Mouse (Mus musculus) left cerebral cortex, adult 18-20 months (tissue): ENCODE results near the gene Odf3. TPM values are rescaled to one million over a fixed set of nuclear protein-coding genes. Genes with fewer than 3 reads are reported as not detected.

Source experiments
- DNase-seq, 2 experiments: peaks; one replicate each; pipeline ENCODE4 v3.0.0; 2021 to 2022; ENCODE audit warnings: low spot score in 2 of 2, mixed read lengths in 1 of 2
- total RNA-seq, 2 experiments: library from RNA; stranded (reverse); gene quantifications; 2 replicates each; pipeline ENCODE4 v1.2.3; 2021

The Odf3 gene
- total RNA-seq, 2 experiments from 2014 or later, result not detected

- DNase-seq, result no peak
Observed at GRCm38 (mm10) chr7:140843806-140844205, 3.8 kb upstream of the Odf3 start.

- peak; percentile 90 to 97 for DNase-seq
Observed at GRCm38 (mm10) chr7:140844905-140845665, 2.5 kb upstream of the Odf3 start, which contains the start of gene Scgb1c1. Gene Scgb1c1, plus strand, starts transcription at chr7:140845547.

- no peak for DNase-seq
Observed at GRCm38 (mm10) chr7:140845683-140846082, 1.9 kb upstream of the Odf3 start.

- DNase-seq, result no peak
Observed at GRCm38 (mm10) chr7:140846676-140847075, 929 bp upstream of the Odf3 start.

- DNase-seq, result no peak
Observed at GRCm38 (mm10) chr7:140848591-140848990, 986 bp downstream of the Odf3 start.

- no peak for DNase-seq
Observed at GRCm38 (mm10) chr7:140851916-140852315, 4.3 kb downstream of the Odf3 start.

GRCm38 (mm10) chr7:140853386-140853785, 5.8 kb downstream of the Odf3 start:
- DNase-seq, result no peak

- no peak for DNase-seq
Observed at GRCm38 (mm10) chr7:140854483-140854882, 6.9 kb downstream of the Odf3 start.

GRCm38 (mm10) chr7:140855181-140855580, 7.6 kb downstream of the Odf3 start:
- no peak for DNase-seq

GRCm38 (mm10) chr7:140855860-140856784, 8.5 kb downstream of the Odf3 start, which contains the start of gene Gm45785:
Gene Gm45785, minus strand, starts transcription at chr7:140856331.
- DNase-seq, result peak; percentile 74 to 82

- DNase-seq, result peak; percentile 87 to 93
Observed at GRCm38 (mm10) chr7:140856785-140857549, 9.4 kb downstream of the Odf3 start, which contains the start of gene Ric8a. Gene Ric8a, plus strand, starts transcription at chr7:140856957.

- DNase-seq, result no peak
Observed at GRCm38 (mm10) chr7:140857550-140858505, 10.2 kb downstream of the Odf3 start, which contains the start of gene Bet1l. Gene Bet1l, minus strand, starts transcription at chr7:140857577.

- DNase-seq, result no peak
Observed at GRCm38 (mm10) chr7:140858746-140859145, 11.1 kb downstream of the Odf3 start.

- DNase-seq, result no peak
Observed at GRCm38 (mm10) chr7:140859997-140860396, 12.4 kb downstream of the Odf3 start.

- no peak for DNase-seq
Observed at GRCm38 (mm10) chr7:140860728-140861127, 13.1 kb downstream of the Odf3 start.

GRCm38 (mm10) chr7:140864761-140865160, 17.2 kb downstream of the Odf3 start:
- DNase-seq, result no peak

GRCm38 (mm10) chr7:140874224-140874623, 26.6 kb downstream of the Odf3 start:
- no peak for DNase-seq

- no peak for DNase-seq
Observed at GRCm38 (mm10) chr7:140877364-140877763, 29.8 kb downstream of the Odf3 start.

GRCm38 (mm10) chr7:140879355-140879754, 31.8 kb downstream of the Odf3 start:
- no peak for DNase-seq

GRCm38 (mm10) chr7:140880419-140880818, 32.8 kb downstream of the Odf3 start:
- DNase-seq, result no peak
